Mouse (Mus musculus): ENCODE measurements around the gene Nrbp1. TPM values are rescaled to one million over a fixed set of nuclear protein-coding genes. Genes with fewer than 3 reads are reported as not detected.
"Not testable (repeated sequence)": the region's sequence is repeated elsewhere in the genome, so short reads cannot be mapped to it uniquely, and the experiment has no call there.

Nrbp1 gene
- total RNA-seq, 2 experiments from 2014 or later = 83.8 to 86.3 TPM

DNA sequence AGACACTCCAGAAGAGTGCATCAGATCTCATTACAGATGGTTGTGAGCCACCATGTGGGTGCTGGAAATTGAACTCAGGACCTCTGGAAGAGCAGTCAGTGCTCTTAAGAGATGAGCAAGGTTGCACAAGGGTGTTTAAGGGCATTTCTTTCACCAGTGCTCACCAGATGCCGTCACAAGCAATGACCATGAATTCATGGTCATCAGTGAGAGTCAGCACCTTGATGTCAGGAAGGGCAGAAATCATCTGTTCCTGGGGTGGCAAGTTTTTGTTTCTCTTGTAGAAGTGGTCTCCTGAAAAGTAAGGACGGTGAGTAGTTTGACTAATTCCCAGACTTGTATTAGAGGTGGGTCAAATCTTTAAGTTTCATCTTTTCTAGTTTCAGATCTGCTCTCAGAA, 36.8 kb upstream of the Nrbp1 start:
- no peak for DNase-seq (ENCODE audit: low spot score in 2 of 2)

DNA sequence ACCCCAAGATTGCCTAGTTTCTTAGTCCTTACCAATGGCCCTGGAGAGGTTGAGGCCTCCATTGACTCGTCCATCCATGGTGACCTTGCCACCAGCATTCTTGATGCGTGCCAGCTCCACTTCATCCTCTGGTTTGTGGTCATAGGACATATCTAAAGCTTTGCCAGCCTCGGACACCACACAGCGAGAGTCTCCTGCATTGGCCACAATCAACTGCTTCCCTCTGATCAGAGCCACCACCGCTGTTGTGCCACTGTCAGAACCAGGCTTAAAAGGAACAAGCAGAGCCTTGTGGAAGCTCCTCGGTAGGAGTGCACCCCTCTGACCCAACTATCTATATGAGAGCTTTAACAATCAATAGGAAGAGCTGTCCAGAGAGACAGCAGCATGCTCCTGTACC, 36.2 kb upstream of the Nrbp1 start:
- no peak for DNase-seq (ENCODE audit: low spot score in 2 of 2)

DNA sequence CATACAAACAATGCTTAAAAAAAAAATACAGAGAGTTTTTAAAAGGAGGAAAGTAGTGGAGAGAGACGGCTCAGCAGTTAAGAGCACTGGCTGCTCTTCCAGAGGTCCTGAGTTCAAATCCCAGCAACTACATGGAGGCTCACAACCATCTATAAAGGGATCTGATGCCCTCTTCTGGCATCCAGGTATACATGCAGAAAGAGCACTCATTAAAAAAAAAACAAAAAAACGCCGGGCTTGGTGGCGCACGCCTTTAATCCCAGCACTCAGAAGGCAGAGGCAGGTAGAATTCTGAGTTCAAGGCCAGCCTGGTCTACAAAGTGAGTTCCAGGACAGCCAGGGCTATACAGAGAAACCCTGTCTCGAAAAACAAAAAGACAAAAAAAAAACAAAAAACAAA, 24.1 kb upstream of the Nrbp1 start:
- not testable (repeated sequence) for DNase-seq (ENCODE audit: low spot score in 2 of 2)

DNA sequence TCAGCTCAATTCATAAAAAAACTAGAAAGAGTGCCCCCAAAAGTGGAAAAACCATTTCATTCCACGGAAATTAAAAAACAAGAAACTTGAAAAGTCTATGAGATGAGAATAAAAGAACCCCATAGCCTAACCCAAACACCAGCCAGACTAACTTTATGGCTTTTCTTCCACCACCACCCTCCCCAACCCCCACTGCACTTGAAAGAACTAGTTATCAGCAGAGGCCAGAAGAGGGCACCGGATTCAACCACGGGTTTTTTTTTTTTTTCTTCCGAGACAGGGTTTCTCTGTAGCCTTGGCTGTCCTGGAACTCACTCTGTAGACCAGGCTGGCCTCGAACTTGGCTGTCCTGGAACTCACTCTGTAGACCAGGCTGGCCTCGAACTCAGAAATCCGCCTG, 22.4 kb upstream of the Nrbp1 start:
- DNase-seq (ENCODE audit: low spot score in 2 of 2) = no peak

DNA sequence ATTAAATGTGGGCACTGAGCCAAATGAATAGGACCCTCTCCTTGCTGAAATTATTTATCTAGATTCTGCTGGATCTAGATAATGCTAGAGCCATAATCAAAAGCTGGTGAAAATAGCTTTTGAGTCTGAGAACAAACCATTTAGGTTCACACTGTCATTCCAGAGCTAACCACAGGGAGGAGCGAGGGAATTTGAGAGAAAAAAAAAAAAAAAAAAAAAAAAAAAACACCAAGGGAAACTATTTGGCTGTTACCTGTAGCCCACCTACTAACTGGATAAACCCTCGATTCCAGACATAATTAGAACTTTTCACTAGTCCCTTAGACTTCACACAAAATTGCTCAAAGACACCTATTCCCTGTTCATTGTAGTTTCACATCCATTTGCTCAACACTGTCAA, 21.6 kb upstream of the Nrbp1 start:
- no peak for DNase-seq (ENCODE audit: low spot score in 2 of 2)

DNA sequence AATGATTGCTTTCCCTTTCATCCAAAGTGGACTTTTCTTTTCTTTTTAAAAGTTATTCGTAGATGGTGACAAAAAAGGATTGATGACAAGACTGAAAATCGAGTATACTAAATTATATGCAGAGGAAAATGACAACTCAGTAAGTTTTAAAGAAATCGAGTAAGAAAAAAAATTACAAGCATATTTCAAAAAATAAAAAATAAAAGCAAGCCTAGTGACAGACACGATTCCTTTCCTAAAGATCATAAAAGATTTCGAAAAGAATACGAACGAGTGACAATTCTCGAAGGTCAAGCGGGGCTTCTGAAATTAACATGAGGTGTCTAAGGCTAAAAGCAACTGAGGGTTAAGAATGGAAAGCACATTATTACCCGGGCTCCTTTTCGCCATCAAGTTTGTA, 21.2 kb upstream of the Nrbp1 start:
- no peak for DNase-seq (ENCODE audit: low spot score in 2 of 2)

DNA sequence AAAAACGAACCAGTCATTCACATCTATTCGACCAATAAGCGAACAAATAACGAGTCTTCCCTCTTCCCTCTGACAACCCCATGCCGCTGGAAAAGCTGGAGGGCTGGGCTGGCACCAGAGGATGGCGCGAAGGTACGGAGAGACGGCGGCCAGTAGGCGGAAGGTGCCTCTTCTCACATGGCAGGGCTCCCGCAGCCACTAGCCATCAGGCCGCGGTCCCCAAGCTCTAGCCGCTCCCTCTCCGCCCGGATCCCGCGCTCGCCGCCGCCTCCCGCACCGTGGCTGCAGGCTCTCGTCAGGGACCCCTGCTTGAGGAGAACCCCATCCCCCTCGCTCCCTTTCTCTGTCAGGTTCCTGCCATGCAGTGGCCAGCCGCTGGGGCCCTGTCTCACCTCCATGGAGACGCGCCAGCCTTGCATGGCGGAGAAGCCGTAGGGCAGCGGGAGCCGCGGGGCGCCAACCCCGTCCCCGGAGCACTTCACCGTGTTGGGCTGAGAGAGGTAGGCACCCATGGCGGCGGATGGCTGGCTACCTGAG, 20.7 kb upstream of the Nrbp1 start:
- no peak for DNase-seq (ENCODE audit: low spot score in 2 of 2)

DNA sequence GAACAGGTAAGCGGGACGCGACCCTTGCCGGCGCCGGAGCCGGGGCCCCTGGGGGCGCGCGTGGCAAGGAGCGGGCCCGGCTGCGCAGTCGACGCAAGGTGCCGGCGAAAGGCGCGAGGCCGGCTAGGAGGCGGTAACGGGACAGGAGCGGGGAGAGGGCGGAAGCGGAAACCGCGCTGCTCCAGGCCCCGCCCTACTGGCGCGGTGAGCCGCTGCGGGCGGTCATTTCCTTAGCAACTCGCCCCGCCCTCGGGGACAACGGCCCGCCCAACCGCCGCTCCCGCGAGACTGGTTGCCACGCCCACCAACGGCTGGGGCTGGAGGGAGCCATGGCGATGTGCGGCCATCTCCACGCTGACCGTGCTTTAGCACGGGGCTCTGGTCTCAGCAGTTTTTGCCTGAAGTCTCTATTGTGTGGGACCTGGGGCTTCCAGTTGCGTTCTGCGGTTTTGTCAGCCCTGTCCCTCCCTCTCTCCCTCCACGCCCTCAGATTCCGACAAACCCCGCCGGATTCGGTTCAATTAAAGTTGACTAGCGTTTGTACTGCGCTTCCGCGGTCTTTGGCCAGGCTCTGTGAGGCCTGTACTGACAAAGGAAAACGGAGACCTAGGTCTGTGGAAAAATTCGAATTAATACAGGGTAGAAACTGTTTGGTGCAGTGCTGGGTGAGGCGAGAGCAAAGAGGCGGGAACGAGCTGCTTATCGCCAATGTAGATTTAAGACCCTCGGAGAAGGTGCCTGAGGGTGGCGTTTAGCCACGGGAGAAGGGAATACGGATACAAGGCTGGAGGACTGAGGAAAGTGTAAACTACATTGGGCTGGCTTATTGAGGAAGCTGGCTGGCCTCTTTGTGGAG, 20.0 kb upstream of the Nrbp1 start, which contains the start of gene Ppm1g:
TSS of gene Ppm1g (minus strand) at position 240 of the 856 bp plus-strand sequence.
- DNase-seq (ENCODE audit: low spot score in 2 of 2) = peak; percentile 91 to 96

DNA sequence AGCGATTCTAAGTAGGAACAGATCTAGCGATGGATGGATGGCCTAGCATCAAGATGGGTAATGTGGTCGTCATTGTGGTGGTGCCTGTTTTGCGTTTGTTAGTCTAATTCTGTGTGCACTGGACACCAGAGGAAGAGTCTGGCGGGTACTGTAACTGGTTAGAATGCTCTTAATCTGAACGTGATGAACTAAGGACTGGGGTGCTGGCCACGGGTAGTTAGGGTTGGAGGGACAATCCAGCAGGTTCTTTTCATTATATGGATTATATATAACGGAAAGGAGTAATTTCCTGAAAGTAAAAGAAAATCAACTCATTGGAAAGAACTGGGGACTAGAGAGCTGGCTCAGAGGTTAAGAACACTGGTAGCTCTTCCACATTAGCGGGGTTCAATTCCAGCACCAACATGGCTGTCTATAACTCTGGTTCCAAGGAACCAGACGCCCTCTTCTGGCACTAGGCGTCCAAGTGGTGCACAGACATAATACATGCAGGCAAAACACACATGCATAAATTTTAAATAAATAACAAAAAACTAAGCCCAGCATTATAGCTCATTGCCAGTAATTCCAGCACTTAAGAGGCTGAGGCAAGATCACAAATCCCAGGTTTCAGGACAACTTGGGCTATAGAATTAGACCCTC, 19.2 kb upstream of the Nrbp1 start:
- DNase-seq (ENCODE audit: low spot score in 2 of 2) = peak in 1 of 2 experiments; percentile 23

DNA sequence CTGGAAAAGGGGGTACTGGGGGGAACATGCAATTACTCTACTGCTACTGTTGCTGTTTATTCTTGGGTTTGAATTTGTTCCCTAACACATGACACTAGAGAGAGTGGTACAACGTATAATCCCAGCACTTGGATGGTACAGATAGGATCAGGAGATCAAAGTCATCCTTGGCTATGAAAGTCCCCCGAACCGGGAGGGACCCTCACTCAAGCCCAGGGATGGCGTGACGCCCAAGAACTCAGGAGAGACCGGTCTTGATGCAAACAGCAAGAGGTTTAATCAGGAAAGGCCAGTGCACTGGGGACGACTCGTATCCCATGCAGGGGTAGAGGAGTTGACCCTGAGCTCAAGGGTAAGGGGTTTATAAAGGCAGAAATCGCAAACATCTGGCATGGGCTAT, 18.0 kb upstream of the Nrbp1 start:
- no peak for DNase-seq (ENCODE audit: low spot score in 2 of 2)

DNA sequence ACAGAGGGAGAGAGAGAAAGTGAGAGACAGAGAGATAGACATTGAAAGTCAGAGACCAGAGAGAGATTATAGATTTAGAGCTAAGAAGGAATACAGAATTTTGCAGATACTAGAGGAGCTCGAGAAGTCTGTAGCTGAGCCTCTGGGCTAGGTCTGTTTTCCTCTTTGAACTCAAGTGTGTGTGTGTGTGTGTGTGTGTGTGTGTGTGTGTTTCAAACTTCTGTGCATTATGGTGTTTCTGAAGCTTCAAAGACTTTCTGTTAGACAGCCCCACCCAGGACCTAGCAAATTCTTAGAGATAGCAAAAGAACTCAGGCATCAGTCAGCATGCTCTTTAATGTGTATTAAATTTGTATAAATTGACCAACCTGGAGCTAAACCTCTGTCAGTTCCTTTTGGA, 14.0 kb upstream of the Nrbp1 start:
- no peak for DNase-seq (ENCODE audit: low spot score in 2 of 2)

DNA sequence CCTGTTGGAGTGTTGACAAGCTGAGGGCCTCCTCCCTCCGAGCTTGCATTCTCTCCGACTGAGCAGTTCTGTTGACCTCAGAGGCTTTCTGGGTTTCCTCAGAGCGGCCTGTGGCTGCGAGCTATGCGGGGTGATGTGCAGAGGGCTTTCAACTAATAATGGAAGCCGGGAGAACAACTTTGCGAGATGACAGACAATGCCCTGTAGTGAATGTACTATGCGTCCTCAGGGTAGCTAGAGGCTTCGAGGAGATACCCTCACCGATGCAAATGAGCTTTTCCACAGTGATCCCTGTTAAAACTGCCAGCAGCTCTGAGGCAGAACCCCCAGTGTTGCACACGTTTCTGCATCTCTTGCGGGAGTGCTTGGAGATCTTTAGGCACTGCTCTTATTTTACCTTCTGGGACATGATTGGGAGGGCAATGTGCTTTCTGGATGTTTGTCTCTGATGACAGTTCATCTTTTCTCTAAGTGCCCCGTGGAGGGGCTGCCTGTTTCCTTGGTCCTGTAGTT, 914 bp downstream of the Nrbp1 start:
- no peak for DNase-seq (ENCODE audit: low spot score in 2 of 2)

DNA sequence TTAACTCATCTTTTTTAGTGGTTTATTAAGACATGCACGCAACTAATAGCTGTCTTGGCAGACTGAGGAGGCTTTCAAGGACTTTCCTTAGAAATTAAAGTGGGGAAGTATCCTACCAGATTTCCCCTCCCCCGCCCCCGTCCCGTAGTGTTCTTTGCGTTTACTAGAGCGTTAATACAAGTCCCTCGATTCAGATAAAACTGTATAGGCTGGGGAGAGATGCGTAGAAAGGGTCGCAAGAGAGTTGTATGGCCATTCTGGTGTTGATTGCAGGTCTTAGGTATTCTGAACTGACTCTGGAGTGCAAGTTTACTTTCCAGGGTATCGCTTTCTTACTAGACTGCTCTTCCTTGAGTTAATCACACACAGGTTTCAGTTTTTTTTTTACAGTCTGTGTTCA, 1.5 kb downstream of the Nrbp1 start:
- DNase-seq (ENCODE audit: low spot score in 2 of 2) = no peak

DNA sequence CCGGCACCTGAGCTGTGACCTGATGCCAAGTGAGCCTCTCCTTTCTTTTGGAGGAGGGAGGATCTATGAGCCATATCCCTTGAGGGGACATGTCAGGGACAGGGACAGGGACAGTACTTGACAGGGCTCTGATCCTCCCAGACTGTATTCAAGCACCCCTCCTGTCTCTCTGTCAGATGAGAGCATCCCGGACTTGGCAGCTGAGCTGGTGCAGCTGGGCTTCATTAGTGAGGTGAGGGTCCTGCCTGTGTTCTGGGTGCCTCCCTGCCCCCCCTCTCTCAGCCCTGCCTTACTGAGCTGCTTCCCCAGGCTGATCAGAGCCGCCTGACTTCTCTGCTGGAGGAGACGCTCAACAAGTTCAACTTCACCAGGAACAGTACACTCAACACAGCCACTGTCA, 10.1 kb downstream of the Nrbp1 start:
- DNase-seq (ENCODE audit: low spot score in 2 of 2) = no peak

DNA sequence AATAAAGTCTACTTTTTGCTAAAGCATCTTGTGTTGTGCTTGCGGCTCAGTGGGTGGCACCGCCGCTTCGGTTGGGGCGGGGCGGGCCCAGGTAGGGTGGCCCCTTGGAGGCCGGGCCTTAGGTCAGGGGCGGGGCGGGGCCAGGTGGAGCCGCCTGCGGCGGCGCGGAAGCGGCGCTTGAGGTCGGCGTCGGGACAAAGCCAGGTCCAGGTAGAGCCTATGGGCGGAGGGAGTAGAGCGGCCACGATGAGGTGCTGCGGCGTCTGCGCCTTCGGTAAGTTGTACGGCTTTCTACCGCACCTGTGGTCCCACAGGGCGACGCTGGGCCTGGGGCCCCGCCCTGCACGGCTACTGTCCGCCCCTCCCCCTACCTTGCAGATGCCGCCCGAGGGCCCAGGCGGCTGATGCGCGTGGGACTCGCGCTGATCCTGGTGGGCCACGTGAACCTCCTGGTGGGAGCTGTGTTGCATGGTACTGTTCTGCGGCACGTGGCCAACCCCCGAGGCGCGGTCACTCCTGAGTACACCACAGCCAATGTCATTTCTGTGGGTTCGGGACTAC, 11.0 kb downstream of the Nrbp1 start, which contains the start of gene Krtcap3:
TSS of gene Krtcap3 (plus strand) at position 151 of the 561 bp plus-strand sequence.
- DNase-seq (ENCODE audit: low spot score in 2 of 2) = peak in 1 of 2 experiments; percentile 27

DNA sequence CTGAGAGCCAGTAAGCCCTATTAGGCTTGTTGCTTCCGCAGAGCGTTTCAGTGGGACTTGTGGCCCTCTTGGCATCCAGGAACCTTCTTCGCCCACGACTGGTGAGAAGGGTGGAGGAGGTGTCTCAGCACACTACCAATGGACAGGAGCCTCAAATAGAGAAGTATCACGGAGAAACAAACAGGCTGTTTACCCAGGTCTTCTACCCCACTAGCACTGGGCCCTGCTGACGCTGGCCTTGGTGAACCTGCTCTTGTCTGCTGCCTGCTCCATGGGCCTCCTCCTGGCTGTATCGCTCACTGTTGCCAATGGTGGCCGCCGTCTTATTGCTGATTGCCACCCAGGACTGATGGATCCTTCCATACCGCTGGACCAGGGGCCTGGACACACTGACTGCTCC, 11.5 kb downstream of the Nrbp1 start:
- DNase-seq (ENCODE audit: low spot score in 2 of 2) = peak in 1 of 2 experiments; percentile 13

DNA sequence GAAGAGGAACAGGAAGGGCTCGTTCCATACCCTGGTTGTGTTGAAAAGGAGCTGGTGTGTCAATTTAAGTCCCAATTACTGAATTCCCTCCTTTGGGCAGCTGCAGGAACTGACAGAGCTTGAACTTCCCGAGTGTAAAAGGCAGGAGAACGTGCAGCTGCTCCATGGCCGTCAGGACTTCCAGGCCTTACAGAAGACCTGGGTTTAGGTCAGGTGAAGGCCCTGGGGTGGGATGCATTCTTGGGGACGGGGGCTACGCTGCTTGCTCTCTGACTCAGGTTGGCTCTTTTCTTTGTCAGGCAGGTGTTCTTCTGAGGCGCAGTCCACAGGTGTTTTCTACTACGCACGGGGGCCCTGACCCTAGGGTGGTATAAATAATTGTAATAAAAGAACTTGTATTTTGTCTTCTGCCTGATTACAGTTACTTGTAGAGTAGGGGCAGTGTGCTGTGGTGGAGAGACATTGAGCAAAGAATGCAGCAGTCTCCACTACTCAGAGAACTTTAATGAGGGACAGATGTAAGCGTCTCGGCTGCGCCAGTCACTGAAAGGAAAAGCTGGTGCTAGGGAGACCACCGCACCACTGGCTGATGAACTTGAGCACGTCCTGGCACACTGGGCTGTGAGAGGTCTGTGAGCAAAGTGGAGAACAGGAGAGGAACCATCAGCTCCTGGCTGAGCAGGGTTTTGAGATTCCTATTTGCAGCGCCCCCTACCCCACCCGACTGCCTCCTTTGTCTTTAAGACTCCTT, 12.3 kb downstream of the Nrbp1 start:
- DNase-seq (ENCODE audit: low spot score in 2 of 2) = no peak

DNA sequence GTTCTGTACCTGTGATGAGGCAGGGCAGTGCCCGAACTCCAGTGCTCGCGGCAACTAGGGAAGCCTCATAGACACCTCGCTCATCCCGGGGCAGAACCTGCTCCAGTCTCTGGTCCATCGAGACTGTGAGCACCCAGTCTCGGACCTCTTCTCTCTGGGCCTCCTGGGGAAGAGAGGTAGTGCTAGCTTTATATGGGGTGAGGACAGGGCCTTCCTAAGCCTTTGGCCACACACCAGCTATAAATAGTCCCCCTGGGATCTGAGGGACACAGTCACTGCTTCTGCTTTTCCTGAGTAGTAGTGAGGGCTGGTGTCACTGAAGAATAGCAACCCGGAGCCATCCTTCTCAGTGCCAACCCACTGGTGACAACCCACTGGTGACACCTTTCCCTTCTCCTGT, 13.1 kb downstream of the Nrbp1 start:
- no peak for DNase-seq (ENCODE audit: low spot score in 2 of 2)

DNA sequence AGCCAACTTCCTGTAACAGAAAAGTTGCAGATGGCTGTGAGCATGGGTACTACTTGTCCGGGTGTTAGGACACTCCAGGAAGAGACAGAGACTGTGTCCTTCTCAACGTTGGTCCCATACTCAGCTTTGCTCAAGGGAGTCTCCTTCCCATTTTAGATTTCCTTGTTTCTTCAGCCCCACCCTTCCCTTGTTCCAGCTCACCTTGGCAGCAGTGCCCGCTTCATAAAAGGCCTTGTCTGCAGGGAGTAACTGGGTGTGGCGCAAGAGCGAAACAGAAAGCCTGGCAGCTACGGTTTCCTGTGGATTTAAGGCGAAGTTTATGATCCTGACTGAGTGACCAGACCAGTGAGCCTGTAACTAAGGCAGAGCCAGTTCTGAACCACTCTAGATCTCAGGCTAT, 13.8 kb downstream of the Nrbp1 start:
- DNase-seq (ENCODE audit: low spot score in 2 of 2) = no peak

DNA sequence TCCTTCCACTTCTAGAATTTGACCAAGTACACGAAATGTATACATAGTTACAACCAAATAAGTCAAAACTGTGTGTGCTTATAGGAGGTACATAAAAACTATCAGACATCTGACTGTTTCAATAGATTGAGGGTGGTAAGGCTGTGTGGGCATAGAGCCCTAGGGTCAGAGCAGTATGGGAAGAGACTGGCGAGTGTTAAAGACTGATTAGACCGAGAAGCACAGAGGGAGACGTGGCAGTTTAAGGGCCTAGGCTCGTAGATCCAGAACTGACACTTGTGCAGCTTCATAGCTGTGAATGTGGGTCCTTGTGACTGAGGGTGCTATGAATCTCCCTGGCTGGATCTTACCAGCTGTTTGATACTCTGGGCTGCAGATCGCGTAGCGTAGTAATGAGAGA, 14.2 kb downstream of the Nrbp1 start:
- no peak for DNase-seq (ENCODE audit: low spot score in 2 of 2)

DNA sequence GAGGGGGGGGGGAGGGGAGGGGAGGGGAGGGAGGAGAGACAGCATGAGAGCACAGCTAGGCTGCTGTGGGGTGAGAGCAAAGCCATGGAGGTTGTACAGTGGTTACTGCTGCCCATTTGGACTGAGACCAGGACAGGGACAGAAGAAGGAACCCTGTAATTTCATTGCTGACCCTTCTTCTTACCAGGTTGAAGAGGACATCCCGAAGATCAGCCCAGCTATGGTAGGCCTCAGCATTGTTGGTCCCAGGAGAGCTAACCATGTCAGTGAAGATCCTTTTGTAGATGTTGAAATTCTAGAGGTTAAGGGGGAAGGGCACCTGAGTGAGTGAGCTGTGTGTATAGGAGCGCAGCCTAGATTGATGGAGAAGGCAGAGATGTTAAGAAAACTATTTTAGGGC, 14.7 kb downstream of the Nrbp1 start:
- DNase-seq (ENCODE audit: low spot score in 2 of 2) = no peak
